Mouse (Mus musculus) testis, adult 2 months (tissue): ENCODE measurements around the gene Zxdc.

Source experiments
- CTCF ChIP-seq: fragments of 200-500 bp; IDR thresholded peaks from 2 replicates; pipeline ENCODE4 v1.5.1; 2012; ENCODE audit warnings: low read depth, mild to moderate bottlenecking, inconsistent platforms, low read length, moderate library complexity; ENCODE audit not compliant: control insufficient read depth, insufficient read depth, insufficient replicate concordance
- POLR2A ChIP-seq: fragments of 200-500 bp; IDR thresholded peaks from 2 replicates; pipeline ENCODE4 v1.6.1; 2012; ENCODE audit warnings: low read depth, mild to moderate bottlenecking, inconsistent platforms, low read length, moderate library complexity; ENCODE audit not compliant: control insufficient read depth

- no peak for TF ChIP-seq POLR2A
- no peak for TF ChIP-seq CTCF
Observed at GRCm38 (mm10) chr6:90395751-90396150, 26.5 kb downstream of the Zxdc start.
